Mouse (Mus musculus) liver, embryonic 12.5 days (tissue): Measurements from ENCODE around the gene B230307C23Rik. TPM values are rescaled to one million over a fixed set of nuclear protein-coding genes. Genes with fewer than 3 reads are reported as not detected.

Source experiments
- ATAC-seq: fragments of 200-750 bp; cut with Nextera tagmentation; 2 replicates; pipeline ENCODE4 v1.8.0; 2017; ENCODE audit warnings: moderate number of reproducible peaks, mild to moderate bottlenecking, moderate library complexity
- H3K27ac ChIP-seq: fragments of 300-500 bp; sonication (generic); 2 replicates; pipeline ENCODE4 v1.5.1; 2016; ENCODE audit warnings: mild to moderate bottlenecking
- H3K27me3 ChIP-seq: fragments of 300-500 bp; sonication (generic); replicated peaks from 2 replicates; pipeline ENCODE4 v1.6.1; 2016; ENCODE audit warnings: mild to moderate bottlenecking, moderate library complexity
- H3K36me3 ChIP-seq: fragments of 300-500 bp; sonication (generic); 2 replicates; pipeline ENCODE4 v1.6.1; 2016; ENCODE audit warnings: mild to moderate bottlenecking, moderate library complexity
- H3K4me1 ChIP-seq: fragments of 300-500 bp; sonication (generic); 2 replicates; pipeline ENCODE4 v1.6.1; 2016
- H3K4me2 ChIP-seq: fragments of 300-500 bp; sonication (generic); 2 replicates; pipeline ENCODE4 v1.6.1; 2016; ENCODE audit warnings: mild to moderate bottlenecking, moderate library complexity
- H3K4me3 ChIP-seq: fragments of 300-500 bp; sonication (generic); 2 replicates; pipeline ENCODE4 v1.5.1; 2016; ENCODE audit warnings: mild to moderate bottlenecking, moderate library complexity
- H3K9ac ChIP-seq: fragments of 300-500 bp; sonication (generic); 2 replicates; pipeline ENCODE4 v1.6.1; 2016; ENCODE audit warnings: mild to moderate bottlenecking, moderate library complexity
- H3K9me3 ChIP-seq: fragments of 300-500 bp; sonication (generic); replicated peaks from 2 replicates; pipeline ENCODE4 v1.6.1; 2016; ENCODE audit warnings: mild to moderate bottlenecking, moderate library complexity
- WGBS: fragments of 180-500 bp; shearing (Covaris S2); methylation state at CpG from one replicate; pipeline ENCODE4 v1.1.7; 2016; ENCODE audit not compliant: insufficient replicate concordance; 5-methylcytosine and 5-hydroxymethylcytosine counted together
- polyA plus RNA-seq: library from polyadenylated mRNA; unstranded; fragments of >200 nt; fragmentation: Nextera tagmentation; extraction: Ambion mirVana; gene quantifications from 2 replicates; pipeline ENCODE4 v1.2.1, GENCODE M21; 2016

The B230307C23Rik gene
- 20.3 and 22.2 TPM in 2 replicates for polyA plus RNA-seq

DNA sequence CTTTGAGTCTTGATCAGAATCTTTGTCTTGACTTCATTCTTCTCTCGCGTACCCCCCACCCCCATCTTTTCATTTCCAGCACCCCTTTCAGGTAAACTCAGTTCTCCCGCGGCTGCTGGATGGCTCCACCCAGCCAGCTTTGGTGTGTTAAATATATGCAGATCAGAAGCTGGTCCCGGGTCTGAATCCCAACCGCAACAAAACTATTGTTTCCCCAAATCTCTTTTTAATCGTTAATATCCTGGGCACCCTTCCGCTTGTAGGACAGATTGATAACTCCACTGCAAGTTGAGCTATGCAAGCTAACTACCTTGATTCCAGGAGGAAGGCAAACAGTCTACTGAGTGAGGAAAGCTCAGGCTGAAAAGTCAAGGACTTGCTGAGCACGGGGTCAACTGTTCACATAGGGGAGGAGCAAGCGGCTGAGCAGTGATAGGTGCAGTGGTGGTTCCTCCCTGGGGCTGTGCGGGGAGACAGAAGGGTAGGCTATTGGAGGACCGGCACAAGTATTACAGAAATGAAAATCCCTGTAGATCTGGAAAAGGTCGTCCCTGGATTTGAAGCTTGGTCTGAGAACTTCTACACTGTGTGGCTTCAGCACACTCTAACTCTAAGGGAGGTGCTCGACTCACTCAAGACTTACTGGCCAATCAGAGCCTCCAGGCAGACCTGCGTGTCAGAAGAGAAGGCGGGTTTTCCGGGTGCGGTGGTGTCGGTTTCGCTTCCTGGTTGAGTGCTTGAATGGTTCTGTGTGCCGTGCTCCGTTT, at the start of gene B230307C23Rik:
Gene B230307C23Rik (plus strand): TSS at position 700 of the 767 bp plus-strand sequence.
- peak within 1 kb of the TSS; percentile 74 for H3K4me3 ChIP-seq
- peaks cover 24% of the 10 kb centered on the region for H3K36me3 ChIP-seq
- 2% methylated on average over 22 of the region's 22 CpGs for WGBS

DNA sequence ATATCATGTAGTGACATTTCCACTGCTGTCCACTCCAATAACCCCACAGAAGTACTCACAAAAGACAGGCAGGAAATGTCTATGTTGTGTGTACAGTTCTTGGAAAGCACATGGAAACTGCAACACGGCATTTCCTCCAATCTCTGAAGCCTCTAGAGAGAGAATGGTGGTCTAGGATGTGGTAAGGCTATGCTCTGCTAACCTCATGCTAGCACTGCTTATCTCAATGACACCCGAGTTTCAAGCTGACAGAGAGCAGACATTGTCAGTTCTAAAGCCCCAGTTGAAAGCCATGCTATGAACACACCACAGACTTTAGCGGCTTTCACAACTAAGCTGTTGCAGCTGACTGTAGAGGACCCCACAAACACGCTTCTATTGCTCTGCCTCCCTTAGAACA, 48.3 kb upstream of the B230307C23Rik start:
- Histone ChIP-seq H3K4me2 (no peak overlapping the region), H3K4me3 (no peak overlapping the region), H3K9ac (no peak overlapping the region), H3K4me1 (peaks cover 18% of the 10 kb centered on the region), H3K27me3 (no peaks in the 10 kb centered on the region), H3K36me3 (peaks cover 46% of the 10 kb centered on the region), H3K9me3 (no peaks in the 10 kb centered on the region), H3K27ac (no peak overlapping the region)
- WGBS: 45% methylated on average over 4 of the region's 4 CpGs
- no peak for ATAC-seq

More for the DNA sequence above, at the start of gene B230307C23Rik:
- H3K27me3 ChIP-seq: no peaks in the 10 kb centered on the region
- H3K4me1 ChIP-seq: peaks cover 33% of the 10 kb centered on the region
- ATAC-seq: peak; percentile 97
- peak within 1 kb of the TSS; percentile 87 for H3K27ac ChIP-seq
- H3K9me3 ChIP-seq: peaks cover 7% of the 10 kb centered on the region; the same call in 1 of the 2 replicates
- H3K9ac ChIP-seq: peak within 1 kb of the TSS; percentile 73
- H3K4me2 ChIP-seq: peak within 1 kb of the TSS; percentile 81

DNA sequence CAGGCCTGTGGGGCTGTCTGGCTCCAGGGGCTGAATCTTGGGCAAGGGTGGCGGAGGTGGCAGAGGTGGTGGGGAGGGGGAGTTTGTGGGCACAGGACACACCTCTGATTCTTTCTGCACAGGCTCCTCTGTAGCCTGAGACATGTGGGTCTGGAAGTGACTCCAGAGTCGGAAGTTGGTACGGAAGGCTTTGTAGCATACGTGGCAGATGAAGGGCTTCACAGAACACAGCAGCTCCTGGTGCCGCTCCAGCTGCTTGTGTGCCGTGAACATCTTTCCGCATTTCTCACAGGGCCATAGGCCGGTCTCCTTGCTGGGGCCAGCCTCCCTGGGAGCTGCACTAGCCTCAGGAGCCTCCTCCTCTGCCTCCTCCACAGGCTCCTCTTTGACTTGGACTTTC, 47.1 kb upstream of the B230307C23Rik start:
- 91% methylated on average over 8 of the region's 8 CpGs for WGBS
- peaks cover 48% of the 10 kb centered on the region for H3K36me3 ChIP-seq
- H3K4me1 ChIP-seq: peaks cover 25% of the 10 kb centered on the region
- H3K27ac ChIP-seq: no peak overlapping the region
- H3K9me3 ChIP-seq: no peaks in the 10 kb centered on the region
- no peak overlapping the region for H3K4me2 ChIP-seq
- H3K9ac ChIP-seq: no peak overlapping the region
- no peak for ATAC-seq
- H3K4me3 ChIP-seq: no peak overlapping the region
- no peaks in the 10 kb centered on the region for H3K27me3 ChIP-seq

DNA sequence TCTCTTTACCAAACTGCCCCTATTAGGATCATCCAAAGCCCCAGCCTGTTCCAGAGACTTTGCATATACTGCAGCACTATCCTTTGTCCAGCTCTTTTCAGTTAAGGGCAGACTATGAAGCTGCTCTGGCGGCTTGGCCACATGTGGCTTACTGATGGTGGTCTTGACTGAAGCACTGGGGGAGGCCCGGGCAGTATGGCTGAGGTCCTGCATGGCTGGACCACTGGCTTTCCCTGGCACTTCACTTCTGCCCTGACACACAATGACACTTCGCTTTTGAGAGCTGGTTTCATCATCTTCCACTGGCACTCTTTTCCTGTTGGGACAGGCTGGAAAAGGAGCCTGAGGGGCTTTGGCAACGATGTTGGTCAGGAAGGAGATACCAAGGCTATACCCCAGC, 44.7 kb upstream of the B230307C23Rik start:
- Histone ChIP-seq H3K36me3 (peaks cover 60% of the 10 kb centered on the region), H3K4me1 (peaks cover 37% of the 10 kb centered on the region), H3K9ac (peak overlapping the region; percentile 5; the same call in 1 of the 2 replicates), H3K27me3 (no peaks in the 10 kb centered on the region), H3K27ac (peak overlapping the region; percentile 61; the same call in 1 of the 2 replicates), H3K9me3 (no peaks in the 10 kb centered on the region), H3K4me2 (peak overlapping the region; percentile 26; the same call in 1 of the 2 replicates), H3K4me3 (no peak overlapping the region)
- no peak; the same call in 1 of the 2 replicates for ATAC-seq
- 78% methylated on average over 4 of the region's 4 CpGs for WGBS

- WGBS: 52% methylated on average over 9 of the region's 9 CpGs
- Histone ChIP-seq H3K9me3 (no peaks in the 10 kb centered on the region), H3K9ac (peak overlapping the region; percentile 5; the same call in 1 of the 2 replicates), H3K27ac (peak overlapping the region; percentile 76), H3K27me3 (no peaks in the 10 kb centered on the region), H3K36me3 (peaks cover 60% of the 10 kb centered on the region), H3K4me2 (peak overlapping the region; percentile 26; the same call in 1 of the 2 replicates), H3K4me3 (no peak overlapping the region), H3K4me1 (peaks cover 41% of the 10 kb centered on the region)
- ATAC-seq: peak; percentile 89
Observed at GRCm38 (mm10) chr16:97952801-97953200, 44.3 kb upstream of the B230307C23Rik start.

GRCm38 (mm10) chr16:97953300-97953699, 43.8 kb upstream of the B230307C23Rik start:
- peaks cover 46% of the 10 kb centered on the region for H3K4me1 ChIP-seq
- ATAC-seq: peak; percentile 75
- WGBS: 31% methylated on average over 2 of the region's 2 CpGs
- H3K27me3 ChIP-seq: no peaks in the 10 kb centered on the region
- peaks cover 60% of the 10 kb centered on the region for H3K36me3 ChIP-seq
- no peak overlapping the region for H3K4me3 ChIP-seq
- peak overlapping the region; percentile 26; the same call in 1 of the 2 replicates for H3K4me2 ChIP-seq
- no peak overlapping the region; the same call in 1 of the 2 replicates for H3K9ac ChIP-seq
- H3K27ac ChIP-seq: peak overlapping the region; percentile 76
- H3K9me3 ChIP-seq: no peaks in the 10 kb centered on the region

- peaks cover 73% of the 10 kb centered on the region for H3K4me1 ChIP-seq
- no peak overlapping the region for H3K4me2 ChIP-seq
- no peaks in the 10 kb centered on the region for H3K27me3 ChIP-seq
- H3K9ac ChIP-seq: no peak overlapping the region
- peaks cover 38% of the 10 kb centered on the region for H3K36me3 ChIP-seq
- no peak for ATAC-seq
- no peak overlapping the region for H3K27ac ChIP-seq
- WGBS: 72% methylated on average over 2 of the region's 2 CpGs
- H3K4me3 ChIP-seq: no peak overlapping the region
- H3K9me3 ChIP-seq: no peaks in the 10 kb centered on the region
Observed at GRCm38 (mm10) chr16:97956011-97956410, 41.1 kb upstream of the B230307C23Rik start.

- H3K9ac ChIP-seq: 0 out of 2 replicates have a peak overlapping the region, but pooled peaks have one; percentile 1
- no peak overlapping the region for H3K4me3 ChIP-seq
- no peaks in the 10 kb centered on the region for H3K9me3 ChIP-seq
- no peak overlapping the region; the same call in 1 of the 2 replicates for H3K4me2 ChIP-seq
- H3K36me3 ChIP-seq: peaks cover 22% of the 10 kb centered on the region
- no peaks in the 10 kb centered on the region for H3K27me3 ChIP-seq
- ATAC-seq: no peak
- H3K4me1 ChIP-seq: peaks cover 75% of the 10 kb centered on the region
- peak overlapping the region; percentile 69 for H3K27ac ChIP-seq
Observed at GRCm38 (mm10) chr16:97957626-97958025, 39.5 kb upstream of the B230307C23Rik start.

GRCm38 (mm10) chr16:97958401-97958973, 38.6 kb upstream of the B230307C23Rik start:
- Histone ChIP-seq H3K4me2 (peak overlapping the region; percentile 10; the same call in 1 of the 2 replicates), H3K9me3 (no peaks in the 10 kb centered on the region), H3K36me3 (peaks cover 19% of the 10 kb centered on the region), H3K27me3 (no peaks in the 10 kb centered on the region), H3K4me3 (no peak overlapping the region), H3K4me1 (peaks cover 73% of the 10 kb centered on the region), H3K9ac (no peak overlapping the region), H3K27ac (peak overlapping the region; percentile 69)
- no peak for ATAC-seq

DNA sequence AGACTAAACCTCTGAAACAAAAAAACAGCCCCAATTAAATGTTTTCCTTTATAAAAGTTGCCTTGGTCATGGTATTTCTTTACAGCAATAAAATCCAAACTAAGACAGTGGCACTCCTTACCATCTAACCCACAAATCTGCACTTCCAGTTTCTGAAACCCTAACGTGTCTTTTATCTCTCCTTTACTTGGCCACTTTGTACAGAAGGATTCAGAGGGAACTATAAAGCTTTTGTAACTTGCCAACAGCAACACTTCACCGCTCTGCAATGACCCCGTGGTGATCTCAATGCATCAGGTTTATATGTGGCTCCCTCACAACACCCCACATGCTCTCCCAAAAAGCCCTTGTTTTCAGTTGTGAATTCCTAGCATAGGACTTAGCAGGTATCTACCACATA, 36.8 kb upstream of the B230307C23Rik start:
- Histone ChIP-seq H3K4me1 (peaks cover 73% of the 10 kb centered on the region), H3K9me3 (no peaks in the 10 kb centered on the region), H3K27me3 (no peaks in the 10 kb centered on the region), H3K4me2 (peak overlapping the region; percentile 87), H3K9ac (no peak overlapping the region), H3K27ac (peak overlapping the region; percentile 51; the same call in 1 of the 2 replicates), H3K36me3 (peaks cover 9% of the 10 kb centered on the region), H3K4me3 (no peak overlapping the region)
- WGBS: 67% methylated on average over 3 of the region's 3 CpGs
- no peak for ATAC-seq

- Histone ChIP-seq H3K9ac (peak overlapping the region; percentile 92), H3K4me2 (peak overlapping the region; percentile 87), H3K9me3 (no peaks in the 10 kb centered on the region), H3K36me3 (no peaks in the 10 kb centered on the region; the same call in 1 of the 2 replicates), H3K4me3 (peak overlapping the region; percentile 84), H3K27ac (peak overlapping the region; percentile 92), H3K27me3 (no peaks in the 10 kb centered on the region), H3K4me1 (peaks cover 70% of the 10 kb centered on the region)
- ATAC-seq: 0 out of 2 replicates have a peak, but pooled peaks have one; percentile 1
- 5% methylated on average over 36 of the region's 36 CpGs for WGBS
Observed at GRCm38 (mm10) chr16:97961381-97962150, 35.5 kb upstream of the B230307C23Rik start.
